Mouse (Mus musculus): ENCODE measurements around the gene Gpha2.

Gene Gpha2

GRCm38 (mm10) chr19:6241274-6242107 is 15.3 kb downstream of the Gpha2 start, which contains the start of gene Atg2a:
TSS of gene Atg2a (plus strand) at chr19:6241668.
- peak; percentile 99 for DNase-seq (ENCODE audit: low read depth)

- peak; percentile 86 for DNase-seq (ENCODE audit: low read depth)
These were observed 16.1 kb downstream of the Gpha2 start for GRCm38 (mm10) chr19:6242281-6242680.

DNA sequence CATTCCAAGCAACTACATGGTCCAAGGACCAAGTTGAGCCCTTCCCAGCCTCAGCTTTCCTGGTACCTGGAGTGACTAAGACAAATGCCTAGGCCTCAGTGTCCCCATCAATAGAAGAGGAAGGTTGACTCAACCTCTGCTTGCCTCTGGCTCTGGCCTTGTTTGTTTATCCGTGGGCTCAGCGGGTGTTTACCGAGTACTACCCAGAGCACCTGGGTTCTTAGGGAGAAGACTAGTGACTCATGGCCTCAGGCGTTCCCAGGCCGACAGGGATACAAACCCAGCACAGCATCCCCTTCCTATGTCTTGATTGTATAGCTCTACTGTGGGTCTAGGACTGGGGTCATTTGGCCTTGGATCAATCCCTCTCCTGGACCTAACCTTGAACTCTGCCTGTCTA is 17.0 kb downstream of the Gpha2 start:
- DNase-seq (ENCODE audit: low read depth): no peak

DNA sequence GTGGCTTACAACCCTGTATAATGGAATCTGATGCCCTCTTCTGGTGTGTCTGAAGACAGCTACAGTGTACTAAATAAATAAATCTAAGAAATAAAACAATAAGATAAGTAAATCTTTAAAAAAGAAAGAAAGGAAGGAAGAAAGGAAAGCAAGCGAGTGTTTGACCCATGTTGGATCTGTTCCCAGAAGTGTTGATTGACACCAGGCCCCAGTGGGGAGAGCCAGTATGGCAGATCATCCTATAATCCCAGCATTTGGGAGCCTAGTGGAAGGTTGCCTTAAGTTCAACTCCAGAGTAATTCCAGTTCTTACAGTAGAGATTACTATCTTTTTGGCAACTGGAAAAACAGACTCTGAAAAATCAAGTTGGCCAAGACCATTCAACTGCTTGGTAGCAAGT is 19.6 kb downstream of the Gpha2 start:
- DNase-seq (ENCODE audit: low read depth): peak; percentile 3

DNA sequence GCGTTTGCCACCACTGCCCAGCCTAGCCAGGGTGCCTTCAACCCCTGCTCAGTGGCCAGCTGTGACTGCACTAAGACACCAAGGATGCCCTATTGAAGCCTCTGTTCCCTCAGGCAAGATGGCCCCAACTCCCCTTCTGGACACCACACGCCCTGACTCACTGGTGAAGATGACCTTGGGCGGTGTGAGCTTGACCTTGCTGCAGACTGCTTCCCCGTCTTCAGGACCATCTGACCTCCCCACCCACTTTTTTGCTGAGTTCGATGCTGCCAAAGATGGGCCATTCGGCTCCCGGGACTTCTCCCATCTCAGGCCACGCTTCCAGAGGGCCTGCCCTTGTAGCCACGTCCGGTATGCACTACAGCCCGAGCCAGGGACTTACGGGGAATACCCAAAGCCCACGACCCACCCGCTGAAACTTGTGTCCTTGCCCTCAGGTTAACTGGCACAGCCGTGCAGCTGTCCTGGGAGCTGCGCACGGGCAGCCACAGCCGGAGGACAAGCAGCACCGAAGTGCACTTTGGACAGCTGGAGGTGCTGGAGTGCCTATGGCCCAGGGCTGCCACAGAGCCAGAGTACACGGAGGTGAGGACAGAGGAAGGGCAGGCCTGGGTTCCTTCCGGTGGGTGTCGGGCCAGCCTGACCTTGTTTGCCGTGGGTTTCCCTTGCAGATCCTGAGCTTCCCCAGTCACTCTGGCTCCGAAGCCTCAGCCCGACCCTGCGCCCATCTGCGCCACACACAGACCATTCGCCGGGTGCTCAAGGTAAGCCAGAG is 21.5 kb downstream of the Gpha2 start:
- DNase-seq (ENCODE audit: low read depth): no peak

GRCm38 (mm10) chr19:6253021-6253420 is 26.8 kb downstream of the Gpha2 start:
- DNase-seq (ENCODE audit: low read depth): no peak

GRCm38 (mm10) chr19:6260428-6260827 is 34.2 kb downstream of the Gpha2 start:
- DNase-seq (ENCODE audit: low read depth): peak; percentile 58

DNA sequence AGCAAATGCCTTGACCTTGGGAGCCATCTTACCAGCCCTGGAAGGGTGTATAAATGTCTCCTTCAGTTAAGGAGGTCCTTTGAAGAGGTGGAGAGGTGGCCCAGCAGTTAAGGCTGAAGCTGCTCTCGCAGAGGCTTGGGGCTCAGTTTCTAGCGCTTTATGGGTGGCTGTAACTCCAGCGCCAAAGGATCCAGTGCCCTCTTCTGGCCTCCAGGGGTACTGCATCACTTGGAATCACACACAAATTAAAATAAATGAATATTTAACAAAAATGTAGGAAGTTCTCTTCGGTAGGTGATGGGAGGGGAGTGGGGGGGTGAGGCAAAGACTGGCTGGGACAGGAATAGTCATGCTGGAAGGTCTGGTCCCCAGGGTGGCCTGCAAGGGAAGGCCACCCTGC is 34.8 kb downstream of the Gpha2 start:
- peak; percentile 35 for DNase-seq (ENCODE audit: low read depth)

DNA sequence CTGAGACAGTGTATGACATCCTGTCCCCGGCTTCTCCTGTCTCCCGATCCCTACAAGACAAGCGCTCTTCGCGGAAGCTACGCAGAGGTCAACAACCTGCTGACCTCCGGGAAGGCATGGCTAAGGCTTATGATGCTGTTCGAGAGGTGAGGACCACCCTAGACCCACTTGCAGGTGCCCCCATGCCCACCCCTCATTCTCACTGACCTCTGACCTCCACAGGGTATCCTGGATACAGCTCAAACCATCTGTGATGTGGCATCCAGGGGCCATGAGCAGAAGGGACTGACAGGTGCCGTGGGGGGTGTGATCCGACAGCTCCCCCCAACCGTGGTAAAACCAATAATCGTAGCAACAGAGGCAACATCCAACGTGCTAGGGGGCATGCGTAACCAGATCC is 35.2 kb downstream of the Gpha2 start:
- DNase-seq (ENCODE audit: low read depth): no peak

- DNase-seq (ENCODE audit: low read depth): peak; percentile 87
These were observed 36.0 kb downstream of the Gpha2 start for GRCm38 (mm10) chr19:6262222-6262621.

DNA sequence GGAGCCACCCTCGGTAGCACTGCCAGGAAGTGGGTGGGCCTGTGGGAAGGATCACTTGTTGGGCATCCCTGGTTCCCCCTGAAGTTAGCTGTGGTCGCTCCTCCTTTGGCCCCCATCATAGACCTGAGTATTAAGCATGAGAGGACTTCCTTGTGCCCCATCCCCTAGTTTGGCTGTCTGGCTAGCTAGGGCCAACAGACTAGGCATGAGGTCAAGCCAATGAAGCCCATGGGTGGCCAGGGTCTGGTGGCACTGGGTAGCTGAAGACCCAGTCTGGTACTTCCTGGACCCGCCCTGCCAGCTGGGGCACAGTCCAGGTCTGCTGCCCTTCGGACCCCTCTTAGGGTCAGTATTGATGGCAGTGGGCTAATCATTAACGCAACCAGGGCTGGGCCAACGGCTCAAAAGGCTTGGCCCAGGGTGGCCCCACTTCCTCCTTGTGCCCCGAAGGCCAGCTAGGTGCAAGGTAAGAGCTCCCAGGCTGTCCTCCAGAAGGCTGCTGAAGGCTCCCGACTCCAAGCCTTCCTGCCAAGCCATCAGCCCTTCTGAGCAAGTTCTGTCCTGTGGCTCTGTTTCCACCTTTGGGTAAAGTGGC is 36.8 kb downstream of the Gpha2 start:
- no peak for DNase-seq (ENCODE audit: low read depth)

DNA sequence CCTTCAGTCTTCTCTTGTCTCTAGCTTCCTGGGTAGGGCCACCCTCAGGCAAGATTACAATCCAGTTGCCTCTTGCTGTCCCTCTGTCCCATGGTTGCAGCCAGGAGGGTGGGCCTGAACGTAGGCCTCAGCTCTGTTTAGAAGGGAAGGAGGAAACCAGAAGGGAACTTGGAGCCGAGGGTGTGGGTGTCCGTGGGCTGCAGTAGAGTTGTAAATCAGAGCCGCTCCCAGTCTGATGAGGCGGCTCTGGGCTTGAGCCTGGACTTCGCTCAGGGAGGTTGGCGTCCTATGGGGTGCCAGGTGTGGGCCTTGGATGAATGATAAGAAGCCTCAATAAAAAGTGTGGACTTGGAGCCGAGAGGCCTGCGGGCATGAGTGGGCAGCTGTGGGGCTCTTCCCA is 38.0 kb downstream of the Gpha2 start:
- no peak for DNase-seq (ENCODE audit: low read depth)

DNA sequence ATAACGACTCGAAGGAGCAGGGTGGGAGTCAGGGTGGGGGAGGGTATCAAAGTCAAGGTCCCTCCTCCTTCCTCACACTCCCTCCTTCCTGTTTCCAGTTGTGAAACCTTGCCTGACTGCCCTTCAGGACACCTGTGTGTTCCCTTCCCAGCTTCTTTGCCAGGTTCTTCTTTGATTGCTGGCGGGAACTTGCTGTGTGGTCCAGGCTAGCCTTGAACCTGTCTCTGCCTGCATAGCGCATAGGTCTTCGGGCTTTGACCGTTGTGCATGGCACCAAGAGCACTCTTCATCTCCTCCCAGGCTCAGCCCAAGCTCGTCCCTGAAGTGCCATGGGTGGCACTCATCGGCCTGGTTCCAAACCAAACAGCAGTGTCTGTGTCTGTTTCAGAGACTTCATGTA is 38.8 kb downstream of the Gpha2 start:
- no peak for DNase-seq (ENCODE audit: low read depth)

- DNase-seq (ENCODE audit: low read depth): no peak
These were observed 39.6 kb downstream of the Gpha2 start for GRCm38 (mm10) chr19:6265727-6266182.

DNA sequence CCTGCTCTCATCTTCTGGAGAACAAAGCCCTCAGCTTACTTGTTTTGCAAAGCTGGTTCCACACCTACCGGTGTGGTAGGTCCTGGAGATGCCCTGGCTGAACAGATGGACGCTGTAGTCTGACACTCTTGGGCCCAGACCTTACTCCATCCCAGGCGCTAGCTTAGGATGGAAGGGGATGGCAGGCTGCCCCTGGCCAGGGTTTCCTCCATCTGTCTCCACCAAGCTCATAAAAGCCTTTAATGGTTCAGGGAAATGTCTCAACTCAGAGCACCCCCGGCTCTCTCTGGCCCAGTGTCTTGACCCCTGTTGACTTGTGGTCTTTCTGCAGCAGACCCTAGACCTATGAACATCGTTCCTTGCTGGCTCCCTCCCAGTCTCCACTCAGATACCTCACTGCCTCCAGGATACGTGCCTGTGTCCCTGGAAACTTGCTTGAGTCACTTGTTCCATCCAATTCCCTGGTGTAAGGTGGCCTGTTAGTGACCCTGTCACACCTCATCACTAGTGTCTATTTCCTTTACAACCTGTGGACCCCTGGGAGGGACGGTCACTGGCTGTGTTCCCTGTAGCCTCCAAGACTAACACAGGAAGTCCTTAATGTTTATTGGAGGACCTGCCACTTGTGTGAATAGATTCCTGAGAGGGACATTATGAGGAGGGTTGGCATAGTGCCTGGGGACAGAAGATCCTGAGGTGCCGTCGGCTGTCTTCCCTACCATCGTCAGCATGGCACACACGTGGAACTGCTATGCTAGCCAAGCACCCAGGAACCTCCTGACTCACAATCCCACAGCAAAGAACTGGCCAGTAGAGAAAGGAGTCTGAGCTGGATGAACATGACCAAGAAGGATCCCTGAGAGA is 41.4 kb downstream of the Gpha2 start:
- no peak for DNase-seq (ENCODE audit: low read depth)

DNA sequence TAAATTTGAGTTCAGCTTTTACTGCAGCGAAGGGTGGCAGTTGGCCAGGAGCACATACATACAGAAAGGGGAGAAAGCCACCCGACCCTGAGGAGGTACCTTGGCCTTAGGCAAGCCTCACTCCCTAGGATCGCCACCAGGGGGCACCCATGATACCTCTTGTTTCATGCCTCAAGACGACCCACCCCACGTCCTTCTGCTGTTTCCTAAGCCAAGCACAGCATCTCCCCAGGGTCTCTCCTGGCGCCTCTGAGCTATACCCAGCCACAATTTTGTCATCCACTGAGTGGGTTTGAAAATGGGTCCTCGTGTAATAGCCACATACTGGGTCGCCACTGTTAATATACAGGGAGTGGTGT is 42.0 kb downstream of the Gpha2 start:
- DNase-seq (ENCODE audit: low read depth): peak; percentile 94

GRCm38 (mm10) chr19:6268670-6269132 is 42.5 kb downstream of the Gpha2 start:
- no peak for DNase-seq (ENCODE audit: low read depth)

- no peak for DNase-seq (ENCODE audit: low read depth)
These were observed 43.8 kb downstream of the Gpha2 start for GRCm38 (mm10) chr19:6269798-6270475.

DNA sequence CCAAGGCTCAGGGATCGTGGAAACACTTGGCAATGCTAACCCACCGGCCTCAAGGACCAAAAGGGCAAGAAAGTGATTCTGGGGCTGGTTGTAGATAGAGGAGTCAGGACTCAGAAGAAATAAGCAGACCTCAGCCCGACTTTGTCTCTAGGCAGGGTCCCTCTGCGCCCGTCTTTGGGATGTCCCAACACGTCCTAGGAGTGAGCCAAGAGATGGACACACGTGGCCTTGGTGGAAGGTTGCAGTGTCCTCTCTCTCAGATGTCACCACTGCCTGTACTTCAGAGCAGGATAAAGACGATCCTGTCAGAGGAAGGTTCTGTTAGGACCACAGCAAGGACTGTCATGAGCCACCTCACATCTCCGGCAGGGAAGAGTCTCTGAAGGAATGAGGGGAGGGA is 44.5 kb downstream of the Gpha2 start:
- no peak for DNase-seq (ENCODE audit: low read depth)

DNA sequence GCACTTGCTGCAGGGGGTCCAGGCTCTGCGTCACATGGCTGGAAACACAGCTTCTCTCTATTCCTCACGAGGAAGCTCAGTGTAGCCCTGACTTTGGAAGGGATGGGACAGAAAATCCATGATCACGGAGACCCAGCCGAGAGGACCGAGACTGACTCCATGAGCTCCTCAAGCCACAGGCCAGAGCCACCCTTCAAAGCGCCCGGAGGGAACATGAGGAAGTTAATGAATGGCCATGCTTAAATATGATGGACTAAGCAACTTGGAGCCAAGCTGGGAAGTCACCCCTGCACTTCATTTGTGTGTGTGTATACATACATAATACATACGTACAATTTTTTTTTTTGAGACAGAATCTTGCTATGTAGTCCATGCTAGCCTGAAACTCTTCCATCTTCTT is 45.0 kb downstream of the Gpha2 start:
- DNase-seq (ENCODE audit: low read depth): no peak

DNA sequence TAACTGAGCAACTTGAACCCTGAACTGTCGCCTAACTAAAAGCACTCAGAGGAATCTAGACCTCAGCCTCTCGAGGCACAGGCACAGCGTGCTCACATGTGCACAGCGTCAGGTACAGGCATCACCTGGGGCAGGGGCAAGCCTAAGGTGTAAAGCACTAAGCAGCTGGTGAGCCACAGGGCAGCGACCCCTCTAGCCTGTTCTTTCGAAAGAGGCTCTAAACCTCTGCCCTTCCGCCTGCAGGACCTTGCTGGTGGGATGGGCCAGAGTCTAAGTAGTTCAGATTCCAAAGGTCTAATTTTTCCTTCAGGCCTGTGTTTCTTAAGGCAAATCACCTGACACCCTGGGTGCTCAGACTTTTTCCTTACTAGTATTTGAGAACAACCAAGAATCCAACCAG is 45.9 kb downstream of the Gpha2 start:
- no peak for DNase-seq (ENCODE audit: low read depth)
